Mouse (Mus musculus): ENCODE data around the gene Gltp. TPM values are rescaled to one million over a fixed set of nuclear protein-coding genes. Genes with fewer than 3 reads are reported as not detected.

Gene Gltp
- 41.5 and 42.9 TPM in 2 replicates for polyA plus RNA-seq (2015; fragmentation: Nextera tagmentation; extraction: Ambion mirVana)

- Histone ChIP-seq H3K4me3 (peak within 1 kb of the TSS; percentile 75), H3K36me3 (no peaks in the 10 kb centered on the region), H3K9ac (peak within 1 kb of the TSS; percentile 93), H3K27me3 (peaks cover 10% of the 10 kb centered on the region), H3K4me1 (replicated peaks) (peaks cover 24% of the 10 kb centered on the region), H3K4me2 (peak within 1 kb of the TSS; percentile 89), H3K27ac (0 out of 2 replicates have a peak within 1 kb of the TSS, but pooled peaks have one; percentile 15), H3K9me3 (no peaks in the 10 kb centered on the region)
- ATAC-seq (ENCODE audit: low FRiP score), result peak; percentile 97
- 4% methylated on average over 62 of the region's 75 CpGs for WGBS
These were observed at the start of gene Gltp for GRCm38 (mm10) chr5:114690633-114691567. Gltp (minus strand) TSS chr5:114690984.

DNA sequence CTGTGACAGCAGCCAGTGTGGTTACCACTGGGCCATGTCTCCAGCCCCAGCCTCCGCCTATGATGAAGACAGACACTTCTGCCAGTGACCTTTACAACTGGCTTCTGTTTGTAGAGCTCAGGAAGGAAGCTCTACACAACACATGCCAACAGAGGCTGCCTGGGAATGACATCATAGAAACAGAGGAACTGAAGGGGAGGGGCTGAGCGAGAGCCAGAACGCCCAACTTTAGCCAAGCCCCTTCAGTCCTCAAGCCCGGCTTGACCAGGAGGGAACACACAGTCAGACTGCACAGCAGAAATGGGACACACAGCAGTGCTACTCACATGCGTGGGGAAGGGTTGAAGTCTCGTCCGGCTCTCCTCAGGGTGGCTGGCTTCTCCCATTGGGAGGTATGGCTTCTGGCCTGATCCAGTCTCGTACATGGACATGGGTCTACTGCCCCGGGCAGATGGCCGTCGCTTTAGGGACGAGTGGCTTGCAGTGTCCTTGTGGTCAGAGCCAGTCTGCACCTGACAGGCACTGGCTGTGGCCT lies 48.0 kb upstream of the Gltp start:
- no peaks in the 10 kb centered on the region for H3K27me3 ChIP-seq
- H3K4me3 ChIP-seq, result no peak overlapping the region
- H3K9ac ChIP-seq, result no peak overlapping the region
- no peaks in the 10 kb centered on the region for H3K4me1 ChIP-seq (replicated peaks)
- H3K4me2 ChIP-seq, result no peak overlapping the region
- peaks cover 93% of the 10 kb centered on the region for H3K36me3 ChIP-seq
- ATAC-seq (ENCODE audit: low FRiP score), result no peak
- no peaks in the 10 kb centered on the region for H3K9me3 ChIP-seq
- WGBS, result 87% methylated on average over 12 of the region's 12 CpGs
- no peak overlapping the region for H3K27ac ChIP-seq

DNA sequence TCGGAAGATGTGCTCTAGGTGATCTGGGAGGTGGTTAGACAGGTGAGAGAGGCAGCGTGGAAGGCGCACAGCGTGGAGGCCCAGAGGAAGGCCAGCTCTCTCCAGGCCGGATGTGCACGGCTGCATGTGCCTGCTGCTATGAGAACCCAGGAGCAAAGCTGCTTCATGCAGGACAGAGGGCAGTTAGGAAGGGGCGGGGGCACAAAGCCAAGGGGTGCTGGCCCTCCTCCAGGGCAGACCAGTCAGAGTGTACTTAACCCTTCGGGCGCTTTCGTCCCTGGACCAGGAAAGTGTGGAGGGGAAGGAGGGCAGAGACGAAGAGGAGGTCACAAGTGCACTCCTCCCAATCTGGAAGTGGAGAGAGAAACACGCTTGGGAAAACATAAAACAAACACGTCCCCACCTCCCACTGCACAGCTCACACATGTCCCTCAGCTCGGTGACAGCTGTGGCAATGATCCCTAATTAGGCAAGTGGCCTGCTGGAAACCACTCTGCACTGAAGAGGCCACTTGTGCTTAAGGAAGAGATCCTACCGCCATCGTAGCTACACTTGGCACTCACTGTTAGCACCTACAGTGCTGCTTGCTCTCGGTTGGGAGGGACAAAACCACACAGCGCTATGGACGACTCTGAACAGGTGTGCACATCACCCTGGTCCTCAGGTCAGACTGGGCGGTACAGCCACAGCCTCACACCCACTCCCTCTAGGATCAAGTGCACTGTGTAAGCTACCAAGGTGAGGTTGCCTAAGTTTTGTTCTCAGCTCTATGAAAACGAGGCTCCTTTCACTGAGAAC lies 46.5 kb upstream of the Gltp start:
- no peak overlapping the region for H3K4me3 ChIP-seq
- ATAC-seq (ENCODE audit: low FRiP score), result no peak
- H3K4me1 ChIP-seq (replicated peaks), result no peaks in the 10 kb centered on the region
- H3K36me3 ChIP-seq, result peaks cover 93% of the 10 kb centered on the region
- H3K9me3 ChIP-seq, result no peaks in the 10 kb centered on the region
- no peak overlapping the region for H3K9ac ChIP-seq
- H3K4me2 ChIP-seq, result no peak overlapping the region
- no peak overlapping the region for H3K27ac ChIP-seq
- no peaks in the 10 kb centered on the region for H3K27me3 ChIP-seq
- 90% methylated on average over 21 of the region's 21 CpGs for WGBS

DNA sequence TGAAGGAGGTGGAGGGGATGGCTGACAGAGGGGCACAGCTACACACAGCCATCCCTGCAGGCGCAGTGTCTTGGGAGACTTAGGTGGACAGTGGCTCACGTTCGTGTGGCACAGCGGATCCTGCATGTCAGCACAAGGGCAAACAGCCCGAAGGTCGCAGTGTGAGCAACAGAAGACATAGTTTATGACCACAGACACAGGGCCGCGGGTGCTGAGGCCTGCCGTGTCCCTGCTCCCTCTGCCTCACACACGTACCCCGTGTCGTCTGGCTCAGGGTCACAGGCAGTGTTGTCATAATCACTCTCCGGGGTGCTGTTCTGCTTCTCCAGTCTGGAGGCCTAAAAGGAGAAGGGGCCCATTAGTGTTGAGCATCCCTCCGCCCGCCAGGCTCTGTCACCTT lies 42.8 kb upstream of the Gltp start:
- no peak for ATAC-seq (ENCODE audit: low FRiP score)
- Histone ChIP-seq H3K4me2 (no peak overlapping the region), H3K9me3 (no peaks in the 10 kb centered on the region), H3K27me3 (no peaks in the 10 kb centered on the region), H3K36me3 (peaks cover 95% of the 10 kb centered on the region), H3K4me1 (replicated peaks) (no peaks in the 10 kb centered on the region), H3K9ac (no peak overlapping the region), H3K4me3 (no peak overlapping the region), H3K27ac (no peak overlapping the region)
- 95% methylated on average over 15 of the region's 15 CpGs for WGBS

DNA sequence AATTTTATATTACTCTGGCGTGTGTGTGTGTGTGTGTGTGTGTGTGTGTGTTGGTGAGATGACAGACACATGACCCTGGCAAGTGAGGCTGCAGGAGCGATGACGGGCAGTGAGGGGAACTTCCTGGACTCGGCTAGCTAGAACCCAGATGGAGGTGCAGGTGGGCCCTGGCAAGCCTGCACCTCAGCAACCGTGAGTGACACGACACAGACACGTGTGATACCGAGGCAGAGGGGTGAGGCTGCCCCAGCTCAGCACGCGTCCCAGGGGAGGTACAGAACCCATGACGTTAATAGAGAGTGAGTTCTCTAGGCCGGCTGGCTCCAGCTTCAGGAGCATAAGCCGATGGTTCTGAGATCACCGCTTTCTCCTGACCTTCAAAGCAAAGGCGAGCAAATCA lies 41.2 kb upstream of the Gltp start:
- no peak overlapping the region for H3K9ac ChIP-seq
- no peak overlapping the region for H3K27ac ChIP-seq
- no peaks in the 10 kb centered on the region for H3K9me3 ChIP-seq
- no peak overlapping the region for H3K4me3 ChIP-seq
- H3K4me1 ChIP-seq (replicated peaks), result no peaks in the 10 kb centered on the region
- H3K4me2 ChIP-seq, result no peak overlapping the region
- 93% methylated on average over 15 of the region's 15 CpGs for WGBS
- H3K27me3 ChIP-seq, result no peaks in the 10 kb centered on the region
- peaks cover 94% of the 10 kb centered on the region for H3K36me3 ChIP-seq
- no peak for ATAC-seq (ENCODE audit: low FRiP score)

DNA sequence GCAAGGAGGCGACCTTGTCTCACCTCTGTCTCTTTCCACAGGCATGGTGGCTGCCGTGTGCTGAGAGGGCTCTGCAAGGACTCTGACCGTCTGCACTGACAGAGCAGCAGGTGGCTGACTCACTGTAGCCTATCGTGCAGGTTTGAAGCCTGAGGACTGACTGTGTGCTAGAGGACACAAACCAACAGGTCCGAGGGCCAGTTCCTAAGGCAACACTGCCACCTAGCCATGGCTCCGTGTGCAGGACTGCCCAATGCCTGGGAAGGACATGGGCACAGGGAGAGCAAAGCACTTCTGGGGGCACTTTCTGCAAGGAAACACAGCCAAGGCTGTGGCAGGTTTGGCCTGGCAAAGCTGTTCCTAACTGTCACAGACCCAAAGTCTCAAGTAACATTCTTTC lies 40.7 kb upstream of the Gltp start:
- Histone ChIP-seq H3K27ac (no peak overlapping the region), H3K4me3 (no peak overlapping the region), H3K27me3 (no peaks in the 10 kb centered on the region), H3K36me3 (peaks cover 89% of the 10 kb centered on the region), H3K9ac (no peak overlapping the region), H3K4me2 (no peak overlapping the region), H3K4me1 (replicated peaks) (no peaks in the 10 kb centered on the region), H3K9me3 (no peaks in the 10 kb centered on the region)
- ATAC-seq (ENCODE audit: low FRiP score), result no peak
- 77% methylated on average over 6 of the region's 6 CpGs for WGBS

DNA sequence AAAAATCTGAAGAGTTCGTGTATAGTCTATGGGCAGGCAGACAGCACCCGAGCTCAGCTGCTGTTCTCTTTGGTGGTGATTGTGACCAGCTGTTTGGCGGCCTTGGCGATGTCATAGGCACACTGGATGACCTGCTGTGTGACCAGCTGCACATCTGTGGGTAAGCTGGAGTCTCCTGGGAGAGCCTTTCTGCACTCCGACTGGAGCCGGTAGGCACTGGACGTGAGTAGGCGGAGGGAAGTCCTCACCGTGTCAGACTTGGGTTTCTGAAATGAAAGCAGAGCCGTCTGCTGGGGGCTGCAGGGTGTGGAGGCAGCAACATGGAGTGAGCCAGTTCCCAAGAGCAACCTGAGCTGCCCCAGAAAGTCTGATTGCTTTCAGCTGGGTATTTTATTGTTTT lies 39.3 kb upstream of the Gltp start:
- Histone ChIP-seq H3K36me3 (peaks cover 89% of the 10 kb centered on the region), H3K9me3 (no peaks in the 10 kb centered on the region), H3K27me3 (no peaks in the 10 kb centered on the region), H3K4me3 (no peak overlapping the region), H3K4me2 (no peak overlapping the region), H3K9ac (no peak overlapping the region), H3K27ac (no peak overlapping the region), H3K4me1 (replicated peaks) (no peaks in the 10 kb centered on the region)
- WGBS, result 78% methylated on average over 10 of the region's 10 CpGs
- no peak for ATAC-seq (ENCODE audit: low FRiP score)

GRCm38 (mm10) chr5:114728160-114728559 lies 37.4 kb upstream of the Gltp start:
- no peak overlapping the region for H3K4me2 ChIP-seq
- no peaks in the 10 kb centered on the region for H3K27me3 ChIP-seq
- no peak overlapping the region for H3K9ac ChIP-seq
- peaks cover 87% of the 10 kb centered on the region for H3K36me3 ChIP-seq
- H3K4me3 ChIP-seq, result no peak overlapping the region
- no peaks in the 10 kb centered on the region for H3K4me1 ChIP-seq (replicated peaks)
- 85% methylated on average over 10 of the region's 10 CpGs for WGBS
- H3K27ac ChIP-seq, result no peak overlapping the region
- no peaks in the 10 kb centered on the region for H3K9me3 ChIP-seq
- ATAC-seq (ENCODE audit: low FRiP score), result no peak

DNA sequence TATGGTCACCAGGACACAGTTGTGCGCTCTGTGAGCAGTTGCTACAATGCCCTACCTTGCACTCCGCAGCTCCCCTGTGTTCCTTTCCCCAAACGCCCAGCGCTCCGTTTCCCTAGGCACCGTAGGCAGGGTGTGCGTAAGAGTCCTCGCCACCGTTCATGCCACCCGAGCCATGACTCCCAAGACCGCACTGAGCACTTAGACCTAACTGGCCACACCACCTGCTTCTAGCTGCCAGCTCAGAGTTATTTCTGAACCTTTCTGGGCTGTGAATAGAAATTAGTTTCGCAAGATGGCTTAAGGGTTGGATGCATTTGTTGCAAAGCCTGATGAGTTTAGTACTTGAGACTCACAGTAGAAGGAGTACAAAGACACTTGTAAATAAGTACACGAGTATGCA lies 32.1 kb upstream of the Gltp start:
- no peaks in the 10 kb centered on the region for H3K27me3 ChIP-seq
- 95% methylated on average over 13 of the region's 13 CpGs for WGBS
- no peak for ATAC-seq (ENCODE audit: low FRiP score)
- H3K9me3 ChIP-seq, result no peaks in the 10 kb centered on the region
- H3K4me3 ChIP-seq, result no peak overlapping the region
- H3K36me3 ChIP-seq, result peaks cover 88% of the 10 kb centered on the region
- no peak overlapping the region for H3K9ac ChIP-seq
- H3K4me2 ChIP-seq, result no peak overlapping the region
- no peak overlapping the region for H3K27ac ChIP-seq
- no peaks in the 10 kb centered on the region for H3K4me1 ChIP-seq (replicated peaks)

GRCm38 (mm10) chr5:114721969-114722368 lies 31.2 kb upstream of the Gltp start:
- Histone ChIP-seq H3K9ac (no peak overlapping the region), H3K27ac (no peak overlapping the region), H3K36me3 (peaks cover 90% of the 10 kb centered on the region), H3K4me2 (no peak overlapping the region), H3K4me1 (replicated peaks) (no peaks in the 10 kb centered on the region), H3K4me3 (no peak overlapping the region), H3K9me3 (no peaks in the 10 kb centered on the region), H3K27me3 (no peaks in the 10 kb centered on the region)
- no peak for ATAC-seq (ENCODE audit: low FRiP score)
- WGBS, result 94% methylated on average over 10 of the region's 10 CpGs

- H3K9ac ChIP-seq, result no peak overlapping the region
- no peak overlapping the region for H3K27ac ChIP-seq
- no peaks in the 10 kb centered on the region for H3K27me3 ChIP-seq
- peaks cover 95% of the 10 kb centered on the region for H3K36me3 ChIP-seq
- H3K4me2 ChIP-seq, result no peak overlapping the region
- no peaks in the 10 kb centered on the region for H3K4me1 ChIP-seq (replicated peaks)
- WGBS, result 89% methylated on average over 11 of the region's 11 CpGs
- H3K4me3 ChIP-seq, result no peak overlapping the region
- H3K9me3 ChIP-seq, result no peaks in the 10 kb centered on the region
- ATAC-seq (ENCODE audit: low FRiP score), result no peak
These were observed 30.0 kb upstream of the Gltp start for GRCm38 (mm10) chr5:114720784-114721183.

DNA sequence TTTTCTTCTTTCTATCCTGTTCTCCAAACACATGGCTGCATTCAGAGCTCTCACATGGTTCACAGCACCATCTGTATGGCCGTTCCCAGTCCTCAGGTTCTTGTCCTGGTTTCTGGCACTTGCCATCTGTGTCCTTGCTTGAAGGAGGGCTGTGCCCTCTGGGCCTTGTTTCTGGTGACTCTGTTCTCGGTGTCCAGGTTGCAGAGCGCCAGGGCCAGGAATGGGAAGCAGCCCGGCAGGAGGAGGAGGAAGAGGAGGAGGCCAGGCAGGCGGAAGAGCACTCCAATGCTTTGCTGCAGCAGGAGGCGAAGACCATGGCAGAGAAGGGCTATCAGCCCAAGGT lies 29.1 kb upstream of the Gltp start:
- peaks cover 95% of the 10 kb centered on the region for H3K36me3 ChIP-seq
- no peaks in the 10 kb centered on the region for H3K4me1 ChIP-seq (replicated peaks)
- H3K9ac ChIP-seq, result no peak overlapping the region
- H3K27me3 ChIP-seq, result no peaks in the 10 kb centered on the region
- H3K4me3 ChIP-seq, result no peak overlapping the region
- H3K27ac ChIP-seq, result no peak overlapping the region
- 95% methylated on average over 6 of the region's 6 CpGs for WGBS
- no peaks in the 10 kb centered on the region for H3K9me3 ChIP-seq
- no peak overlapping the region for H3K4me2 ChIP-seq
- ATAC-seq (ENCODE audit: low FRiP score), result no peak

All from hindbrain, embryonic 13.5 days (tissue).